Mouse (Mus musculus) hematopoietic stem cell, adult 5-6 weeks (primary cell): ENCODE data around the gene Wasf2. TPM values are rescaled to one million over a fixed set of nuclear protein-coding genes. Genes with fewer than 3 reads are reported as not detected.

Experiments
- ATAC-seq, 2 experiments: fragments of 125-278 bp in 1 of 2; replicated peaks in 1 of 2; 2 replicates each; pipeline ENCODE4 v1.8.0; 2016 to 2017; ENCODE audit warnings: inconsistent platforms in 2 of 2, mild to moderate bottlenecking in 2 of 2, moderate number of reproducible peaks in 2 of 2, low read depth in 1 of 2, moderate TSS enrichment in 1 of 2; ENCODE audit not compliant: low FRiP score in 2 of 2, poor library complexity in 2 of 2, severe bottlenecking in 2 of 2, insufficient read depth in 1 of 2, low TSS enrichment in 1 of 2
- total RNA-seq: library from RNA; stranded (forward); fragments of 172-1452, 232-1000 nt; gene quantifications from 2 replicates; pipeline ENCODE4 v1.2.3, GENCODE M21; 2017

Wasf2 gene
- total RNA-seq, 1 experiment from 2014 or later, result 46.9 TPM

GRCm38 (mm10) chr4:133233285-133233976, 103.1 kb downstream of the Wasf2 start:
- peak in 1 of 2 experiments; percentile 34; a peak in 1 of 4 replicates for ATAC-seq

DNA sequence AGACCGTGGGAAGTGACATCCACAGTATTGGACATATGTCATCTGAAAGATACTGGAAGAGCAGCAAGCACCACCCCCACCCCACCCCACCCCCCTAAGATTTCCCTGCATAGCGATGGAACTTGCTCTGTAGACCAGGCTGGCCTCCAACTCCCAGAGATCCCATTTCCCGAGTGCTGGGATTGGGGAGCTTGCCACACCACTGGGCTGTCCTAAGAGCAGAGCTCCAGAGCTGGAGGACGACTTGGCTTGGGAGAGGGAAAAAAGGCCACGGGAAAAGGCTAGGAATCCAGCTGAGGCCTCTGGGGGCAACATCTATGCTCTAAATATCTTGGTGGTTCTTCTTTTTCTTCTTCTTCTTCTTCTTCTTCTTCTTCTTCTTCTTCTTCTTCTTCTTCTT, 104.5 kb downstream of the Wasf2 start:
- no peak for ATAC-seq

GRCm38 (mm10) chr4:133235415-133235814, 105.1 kb downstream of the Wasf2 start:
- ATAC-seq, result no peak

GRCm38 (mm10) chr4:133237911-133238310, 107.6 kb downstream of the Wasf2 start:
- ATAC-seq, result peak; percentile 68

GRCm38 (mm10) chr4:133240490-133240921, 110.2 kb downstream of the Wasf2 start, which contains the start of gene Map3k6:
Gene Map3k6, plus strand, starts transcription at chr4:133240818.
- ATAC-seq, result peak in 1 of 2 experiments; percentile 8; a peak in 2 of 4 replicates

- peak; percentile 71 to 80 for ATAC-seq
Measured at GRCm38 (mm10) chr4:133240934-133241908, 110.9 kb downstream of the Wasf2 start.

- no peak for ATAC-seq
Measured at GRCm38 (mm10) chr4:133241910-133242309, 111.6 kb downstream of the Wasf2 start.

GRCm38 (mm10) chr4:133242710-133243109, 112.4 kb downstream of the Wasf2 start:
- no peak for ATAC-seq

DNA sequence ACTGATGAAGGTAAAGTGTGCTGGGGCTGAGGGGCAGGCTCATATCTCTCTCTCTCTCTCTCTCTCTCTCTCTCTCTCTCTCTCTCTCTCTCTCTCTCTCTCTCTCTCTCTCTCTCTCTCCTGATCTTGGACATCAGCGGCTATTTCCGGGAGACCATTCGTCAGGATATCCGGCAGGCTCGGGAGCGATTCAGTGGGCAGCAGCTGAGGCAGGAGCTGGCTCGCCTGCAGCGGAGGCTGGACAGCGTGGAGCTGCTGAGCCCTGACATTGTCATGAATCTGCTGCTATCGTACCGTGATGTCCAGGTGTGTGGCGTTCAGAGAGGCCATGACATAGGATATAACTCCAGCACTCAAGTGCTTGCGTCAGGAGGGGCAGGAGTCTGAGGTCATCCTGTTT, 113.2 kb downstream of the Wasf2 start:
- ATAC-seq, result no peak

DNA sequence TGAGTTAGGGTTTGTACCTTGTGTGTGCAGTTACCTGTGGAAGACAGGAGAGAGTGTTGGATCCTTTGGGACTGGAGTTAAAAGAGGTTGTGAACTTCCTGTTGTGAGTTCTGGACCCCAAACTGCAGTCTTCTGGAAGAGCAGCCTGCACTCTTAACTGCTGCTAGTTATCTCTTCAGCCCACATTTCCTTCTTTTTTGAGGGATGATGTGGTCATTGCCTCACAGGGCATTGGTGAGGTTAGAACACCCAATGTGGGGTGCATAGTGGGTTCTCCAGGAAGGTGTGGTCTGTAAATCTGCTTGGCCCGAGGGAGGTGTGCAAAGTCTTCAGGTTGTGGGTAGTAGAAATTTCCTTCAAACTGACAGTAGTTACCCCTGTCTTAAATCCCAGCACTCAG, 114.0 kb downstream of the Wasf2 start:
- ATAC-seq, result no peak

DNA sequence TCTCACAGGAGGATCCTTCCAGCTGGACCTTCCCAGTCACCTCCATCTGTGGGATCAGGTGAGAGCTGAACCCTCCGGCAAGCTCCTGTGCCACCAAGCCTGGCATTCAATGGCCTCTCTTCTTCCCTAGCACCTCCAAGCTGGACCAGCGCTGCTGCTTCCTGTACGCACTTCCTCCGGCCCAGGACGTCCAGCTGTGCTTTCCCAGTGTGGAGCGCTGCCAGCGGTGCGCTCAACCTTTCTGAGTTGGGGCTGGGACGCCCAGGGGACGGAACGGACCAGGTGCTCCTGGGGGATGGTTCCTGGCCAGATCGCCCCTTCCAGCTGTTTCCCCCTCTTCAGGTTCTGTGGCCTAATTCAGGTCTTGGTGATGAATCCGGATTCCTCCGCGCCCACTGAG, 116.8 kb downstream of the Wasf2 start:
- no peak for ATAC-seq

DNA sequence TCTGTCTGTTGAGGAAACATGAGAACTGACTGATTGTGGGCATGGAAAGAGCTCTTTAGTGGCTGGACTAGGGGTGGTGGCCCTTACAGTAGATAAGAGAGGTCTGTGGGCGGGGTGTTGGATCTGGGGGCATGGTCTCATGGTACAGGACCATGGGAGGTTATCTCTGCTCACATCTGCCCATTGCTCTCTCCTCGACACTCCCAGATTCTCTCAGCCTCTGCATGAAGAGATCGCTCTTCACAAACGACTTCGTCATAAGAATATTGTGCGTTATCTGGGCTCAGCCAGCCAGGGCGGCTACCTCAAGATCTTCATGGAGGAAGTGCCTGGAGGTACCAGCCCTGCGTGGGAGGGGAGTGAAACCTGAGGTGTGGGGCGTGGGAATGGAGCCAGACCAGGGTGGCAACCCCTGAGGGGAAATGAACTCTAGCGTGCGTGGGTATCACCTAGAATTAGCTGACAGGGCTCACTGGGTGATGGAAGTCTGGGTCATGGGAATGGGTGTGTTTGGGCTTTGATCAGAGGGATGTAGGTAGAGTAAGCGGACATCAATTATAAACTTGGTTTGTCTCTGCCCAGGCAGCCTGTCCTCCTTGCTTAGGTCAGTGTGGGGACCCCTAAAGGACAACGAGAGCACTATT, 117.6 kb downstream of the Wasf2 start:
- peak in 1 of 2 experiments; percentile 29; a peak in 1 of 4 replicates for ATAC-seq

Other genes starting within 250 kb of the Wasf2 start
- gene Stx12, start 246.0 kb upstream of the Wasf2 start, total RNA-seq, result 31.2 and 42.2 TPM in 2 replicates
- gene Fam76a, start 207.9 kb upstream of the Wasf2 start, total RNA-seq, result 24.4 and 25.1 TPM in 2 replicates
- 5.2 and 8.8 TPM in 2 replicates for gene Fgr, start 156.4 kb upstream of the Wasf2 start, total RNA-seq
- 7.2 and 9.8 TPM in 2 replicates for gene Ahdc1, start 119.2 kb upstream of the Wasf2 start, total RNA-seq
- gene Cd164l2, start 81.6 kb downstream of the Wasf2 start, total RNA-seq, result not detected in 2 replicates
- 0.25 and 0.50 TPM in 2 replicates for gene Gpr3, start 82.0 kb downstream of the Wasf2 start, total RNA-seq
- 1.8 and 3.5 TPM in 2 replicates for gene Map3k6, start 110.3 kb downstream of the Wasf2 start, total RNA-seq
- gene Sytl1, start 132.6 kb downstream of the Wasf2 start, total RNA-seq, result 7.2 and 20.1 TPM in 2 replicates
- 11.6 and 21.5 TPM in 2 replicates for gene Tmem222, start 147.3 kb downstream of the Wasf2 start, total RNA-seq
- gene Wdtc1, start 223.0 kb downstream of the Wasf2 start, total RNA-seq, result 11.3 and 13.7 TPM in 2 replicates
- 11.0 and 16.9 TPM in 2 replicates for gene Slc9a1, start 239.2 kb downstream of the Wasf2 start, total RNA-seq